In the genomic region with DNA sequence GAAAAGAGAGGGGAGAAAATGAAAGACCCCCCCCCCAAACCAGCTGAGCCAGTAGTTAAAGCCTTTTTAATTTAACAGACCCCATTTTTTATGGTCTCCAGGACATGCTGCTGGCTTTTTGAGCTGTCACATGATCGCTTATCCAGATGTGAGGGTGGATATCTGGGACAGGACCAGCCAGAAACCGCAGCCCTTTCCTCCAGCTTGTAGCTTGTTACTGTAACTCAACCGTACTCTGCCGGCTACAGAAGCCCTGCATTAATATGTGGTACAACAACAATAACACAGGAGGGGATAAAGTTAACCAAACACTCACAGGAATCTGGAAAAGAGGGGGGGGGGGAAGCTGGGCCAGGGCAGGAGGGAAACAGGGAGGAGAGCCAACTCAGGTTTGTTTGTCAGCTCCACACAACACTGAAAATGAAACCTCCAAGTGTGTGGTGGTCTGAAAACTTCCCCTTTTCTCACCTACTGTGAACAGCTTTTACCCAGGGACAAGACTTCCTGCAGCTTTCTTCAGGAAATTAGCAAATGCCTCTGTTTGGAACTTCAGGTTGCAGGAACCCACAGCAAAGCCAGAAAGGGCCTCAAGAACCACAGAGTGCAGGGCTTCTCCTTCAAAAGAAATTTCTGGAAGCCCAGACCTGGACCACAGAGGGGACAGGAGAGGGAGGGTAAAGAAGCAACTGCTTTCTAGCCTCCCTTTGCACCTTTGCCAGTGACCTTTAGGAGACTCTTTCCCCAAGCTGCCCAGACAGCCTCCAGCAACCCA, we compare ENCODE assay signal across 11 mouse cellular contexts.
A peak's percentile ranks its signal among the peaks of the same experiment; 100 is the strongest.
DNase-seq lines count a peak whose midpoint lies in the region; ATAC-seq lines count a peak whose summit lies in the region.
"Had no signal": no experiment of that assay in that cellular context is flagged by ENCODE, and none has a peak within 500 bp of the region (broad histone marks: within the 10 kb centered on the region; RNA-seq: fewer than 3 reads in every experiment).

No protein-coding gene starts in this region.

- WGBS in heart, embryonic 10.5 days, result 34% methylated on average over 4 of the region's 4 CpGs
- WGBS in neural tube, embryonic 15.5 days, result 56% methylated on average over 4 of the region's 4 CpGs

- H3K9ac ChIP-seq in neural tube, embryonic 15.5 days (replicated peaks), result no peak overlapping the region
- H3K9ac ChIP-seq: hindbrain, embryonic 15.5 days had no signal

- H3K27me3 ChIP-seq in heart, embryonic 10.5 days (ENCODE audit: insufficient read depth, poor library complexity, severe bottlenecking), result 0 out of 2 replicates have a peak, but pooled peaks cover 4% of the 10 kb centered on the region
- H3K27me3 ChIP-seq in neural tube, embryonic 15.5 days (replicated peaks), result no peaks in the 10 kb centered on the region
- H3K27me3 ChIP-seq: hindbrain, embryonic 15.5 days had no signal

- DNase-seq in heart, adult 11 months, result peak; percentile 89
- DNase-seq in heart, embryonic 10.5 days (ENCODE audit: low spot score), result no peak
- DNase-seq in MEL-GATA-1-ER (ENCODE audit: extremely low read depth, low read depth), result peak; percentile 54
- DNase-seq in right cerebral cortex, postnatal 14 days, result no peak
- DNase-seq in Muller cell, postnatal 12 days (ENCODE audit: inconsistent ontology term), result no peak
- DNase-seq: cerebellum, adult 18-20 months; right cerebral cortex, postnatal 25 days had no signal

- no peak overlapping the region for H3K27ac ChIP-seq in heart, embryonic 10.5 days
- no peak overlapping the region for H3K27ac ChIP-seq in neural tube, embryonic 15.5 days (replicated peaks)
- H3K27ac ChIP-seq: hindbrain, embryonic 15.5 days had no signal

- no peaks in the 10 kb centered on the region for H3K36me3 ChIP-seq in heart, embryonic 10.5 days
- no peaks in the 10 kb centered on the region for H3K36me3 ChIP-seq in neural tube, embryonic 15.5 days
- H3K36me3 ChIP-seq: hindbrain, embryonic 15.5 days had no signal

- ATAC-seq in hematopoietic stem cell, adult 5-6 weeks (replicated peaks in 1 of 2; ENCODE audit: insufficient read depth in 1 of 2, low FRiP score in 2 of 2, low TSS enrichment in 1 of 2, low read depth in 1 of 2, poor library complexity in 2 of 2, severe bottlenecking in 2 of 2), result peak; percentile 79 to 83
- peak; percentile 84 for ATAC-seq in megakaryocyte progenitor cell, adult 5-6 weeks (replicated peaks; ENCODE audit: poor library complexity)
- ATAC-seq in neural tube, embryonic 15.5 days (ENCODE audit: low FRiP score), result no peak

- H3K4me2 ChIP-seq in neural tube, embryonic 15.5 days, result no peak overlapping the region
- H3K4me2 ChIP-seq: hindbrain, embryonic 15.5 days had no signal

- H3K9me3 ChIP-seq in heart, embryonic 10.5 days, result no peaks in the 10 kb centered on the region
- no peaks in the 10 kb centered on the region for H3K9me3 ChIP-seq in neural tube, embryonic 15.5 days (replicated peaks)
- H3K9me3 ChIP-seq: hindbrain, embryonic 15.5 days had no signal

- H3K4me1 ChIP-seq in heart, embryonic 10.5 days, result 0 out of 2 replicates have a peak, but pooled peaks cover 5% of the 10 kb centered on the region
- H3K4me1 ChIP-seq in neural tube, embryonic 15.5 days, result 0 out of 2 replicates have a peak, but pooled peaks cover 3% of the 10 kb centered on the region
- H3K4me1 ChIP-seq: hindbrain, embryonic 15.5 days had no signal

- H3K4me3 ChIP-seq in heart, embryonic 10.5 days, result no peak overlapping the region
- no peak overlapping the region for H3K4me3 ChIP-seq in neural tube, embryonic 15.5 days (replicated peaks)
- H3K4me3 ChIP-seq: hindbrain, embryonic 15.5 days had no signal

Comparison
In these comparisons a context has a peak if more than half of its experiments do, and no peak if none do; other contexts are left out.
1. DNase-seq: peak in heart, adult 11 months (single experiment) and MEL-GATA-1-ER (single experiment); none in heart, embryonic 10.5 days (single experiment), right cerebral cortex, postnatal 14 days (single experiment) and Muller cell, postnatal 12 days (single experiment).